Mouse (Mus musculus) cerebellum, adult 11 months (tissue): ENCODE results near the gene Gm21776.
"Not testable (repeated sequence)": the region's sequence is repeated elsewhere in the genome, so short reads cannot be mapped to it uniquely, and the experiment has no call there.

ENCODE experiments used
- DNase-seq: peaks from one replicate; pipeline ENCODE4 v3.0.0; 2022

Gm21776 gene

DNA sequence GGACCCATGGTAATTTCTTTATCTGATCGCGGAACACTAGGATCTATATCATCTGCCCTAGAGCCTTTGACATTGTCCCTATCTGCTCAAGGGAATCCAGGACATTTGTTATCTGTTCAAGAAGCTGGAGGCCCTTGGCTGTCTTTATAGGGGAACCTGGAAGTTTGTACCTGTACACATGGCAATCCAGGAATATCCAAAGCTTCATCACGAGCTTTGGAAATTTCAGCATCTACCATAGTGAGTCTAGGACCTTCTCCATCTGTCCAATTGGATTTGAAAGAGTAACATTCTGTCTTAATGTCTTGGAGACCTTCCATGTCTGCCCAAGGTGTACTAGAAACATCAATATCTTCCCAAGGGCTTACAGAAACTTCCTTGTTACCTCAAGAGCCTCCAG, at the start of gene Gm21776:
Gene Gm21776, plus strand, starts transcription at position 301 of the 400 bp plus-strand sequence.
- not testable (repeated sequence) for DNase-seq
